Mouse (Mus musculus): Measurements from ENCODE around the gene E130116L18Rik.
"Not testable (repeated sequence)": the region's sequence is repeated elsewhere in the genome, so short reads cannot be mapped to it uniquely, and the experiment has no call there.

Gene E130116L18Rik

DNA sequence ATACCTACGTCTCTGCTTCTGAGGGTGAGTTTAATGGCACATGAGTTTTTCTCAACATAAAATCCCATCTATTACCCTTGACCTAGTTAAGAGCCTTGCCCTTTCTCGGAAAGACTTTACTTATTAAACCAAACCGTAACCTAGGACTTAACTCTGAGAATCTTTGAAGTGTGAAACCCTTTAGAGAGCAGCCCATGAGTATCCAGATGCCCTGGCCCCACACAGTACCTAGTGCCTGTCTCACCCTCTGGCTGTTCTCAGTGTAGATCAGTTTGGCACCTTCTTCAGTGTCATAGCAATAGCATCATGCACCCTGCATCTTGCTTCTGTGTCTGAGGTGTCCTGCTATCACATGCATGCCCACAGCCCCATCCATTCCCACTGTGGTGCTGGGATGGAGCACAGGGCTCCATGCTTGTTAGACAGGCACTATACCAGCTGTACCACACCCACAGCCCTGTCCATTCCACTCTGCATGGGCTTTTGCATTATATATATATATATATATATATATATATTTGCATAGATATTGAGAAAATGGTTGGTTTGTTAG, 42.9 kb downstream of the E130116L18Rik start:
- no peak for DNase-seq

- no peak for DNase-seq
Observed at GRCm38 (mm10) chr5:25179284-25179683, 43.7 kb downstream of the E130116L18Rik start.

- DNase-seq, result not testable (repeated sequence)
Observed at GRCm38 (mm10) chr5:25178543-25178942, 44.4 kb downstream of the E130116L18Rik start.

- not testable (repeated sequence) for DNase-seq
Observed at GRCm38 (mm10) chr5:25177937-25178336, 45.0 kb downstream of the E130116L18Rik start.
